Mouse (Mus musculus) kidney, embryonic 14.5 days (tissue): ENCODE measurements at regions not wholly inside any gene's neighbourhood (a gene's known extent, or its start where the extent isn't known, plus 50 kb on each side); places are given as distances from the start of the nearest gene placed in this dataset.
A peak's percentile ranks its signal among the peaks of the same experiment; 100 is the strongest.

Experiments
- ATAC-seq: fragments of 200-750 bp; cut with Nextera tagmentation; 2 replicates; pipeline ENCODE4 v1.8.0; 2017; ENCODE audit warnings: moderate number of reproducible peaks, mild to moderate bottlenecking, moderate TSS enrichment, moderate library complexity; ENCODE audit not compliant: low FRiP score, low TSS enrichment
- H3K27ac ChIP-seq: fragments of 300-500 bp; sonication (generic); 2 replicates; pipeline ENCODE4 v1.5.1; 2014; ENCODE audit warnings: low read depth, mild to moderate bottlenecking, low read length, moderate library complexity, mixed read lengths
- H3K27me3 ChIP-seq: fragments of 300-500 bp; sonication (generic); 2 replicates; pipeline ENCODE4 v1.6.1; 2014; ENCODE audit warnings: mild to moderate bottlenecking, low read length; ENCODE audit not compliant: control insufficient read depth, insufficient read depth
- H3K36me3 ChIP-seq: fragments of 300-500 bp; sonication (generic); 2 replicates; pipeline ENCODE4 v1.6.1; 2014; ENCODE audit warnings: low read length, mixed read lengths; ENCODE audit not compliant: control insufficient read depth, insufficient read depth
- H3K4me1 ChIP-seq: fragments of 300-500 bp; sonication (generic); 2 replicates; pipeline ENCODE4 v1.6.1; 2014; ENCODE audit warnings: low read length, mixed read lengths; ENCODE audit not compliant: control insufficient read depth, insufficient read depth
- H3K4me2 ChIP-seq: fragments of 300-500 bp; sonication (generic); replicated peaks from 2 replicates; pipeline ENCODE4 v1.6.1; 2014; ENCODE audit warnings: low read depth, mild to moderate bottlenecking, low read length
- H3K4me3 ChIP-seq: fragments of 300-500 bp; sonication (generic); 2 replicates; pipeline ENCODE4 v1.5.1; 2014; ENCODE audit warnings: mild to moderate bottlenecking, low read length
- H3K9ac ChIP-seq: fragments of 300-500 bp; sonication (generic); 2 replicates; pipeline ENCODE4 v1.6.1; 2014; ENCODE audit warnings: low read depth, mild to moderate bottlenecking, low read length, moderate library complexity
- H3K9me3 ChIP-seq: fragments of 300-500 bp; sonication (generic); 2 replicates; pipeline ENCODE4 v1.6.1; 2016; ENCODE audit warnings: low read length; ENCODE audit not compliant: control insufficient read depth
- WGBS: fragments of 180-500 bp; shearing (Covaris S2); extraction: QIAGEN DNeasy Blood & Tissue Kit; methylation state at CpG from one replicate; pipeline ENCODE4 v1.1.7; 2014; 5-methylcytosine and 5-hydroxymethylcytosine counted together

- Histone ChIP-seq H3K4me3 (no peak overlapping the region), H3K36me3 (no peaks in the 10 kb centered on the region), H3K9me3 (no peaks in the 10 kb centered on the region), H3K4me1 (no peaks in the 10 kb centered on the region), H3K27ac (no peak overlapping the region), H3K4me2 (no peak overlapping the region), H3K9ac (no peak overlapping the region), H3K27me3 (no peaks in the 10 kb centered on the region)
- ATAC-seq, result no peak
- 66% methylated on average over 10 of the region's 10 CpGs for WGBS
Observed at GRCm38 (mm10) chr11:112706091-112706490, 75.9 kb upstream of the Sox9 start.

DNA sequence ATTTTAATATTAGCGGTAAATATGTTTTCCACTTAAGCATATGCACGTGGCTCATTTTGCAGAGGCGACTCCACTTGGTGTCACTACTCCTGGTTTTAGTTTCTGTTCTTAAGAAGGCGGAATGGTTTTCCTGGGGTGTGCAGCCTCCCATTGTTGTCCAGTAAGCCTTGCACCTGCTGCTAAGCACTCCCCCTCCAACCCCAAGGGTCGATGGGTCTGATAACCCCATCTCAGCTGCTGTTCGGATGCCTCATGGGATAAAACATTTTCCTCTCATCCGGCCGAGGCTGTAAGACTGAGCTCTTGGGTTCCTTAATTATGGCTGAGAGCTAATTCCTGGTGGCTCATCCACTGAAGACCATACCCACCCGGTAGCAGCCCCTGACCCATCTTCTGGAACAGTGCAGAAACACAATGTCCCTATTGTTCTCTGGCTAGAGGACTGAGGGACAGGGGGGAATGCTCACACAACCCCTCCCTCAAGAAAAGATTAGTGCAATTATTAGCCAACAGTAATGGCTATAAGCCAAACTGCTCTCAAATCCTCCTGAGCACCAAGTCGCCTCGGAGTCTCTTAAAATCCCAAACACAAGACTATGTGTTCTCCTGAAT, 73.8 kb upstream of the Sox9 start:
- Histone ChIP-seq H3K4me2 (no peak overlapping the region), H3K27me3 (no peaks in the 10 kb centered on the region), H3K4me3 (no peak overlapping the region), H3K4me1 (no peaks in the 10 kb centered on the region), H3K36me3 (no peaks in the 10 kb centered on the region), H3K9ac (no peak overlapping the region), H3K27ac (no peak overlapping the region), H3K9me3 (no peaks in the 10 kb centered on the region)
- ATAC-seq, result no peak
- WGBS, result 70% methylated on average over 11 of the region's 11 CpGs

GRCm38 (mm10) chr11:112711656-112712055, 70.4 kb upstream of the Sox9 start:
- H3K9ac ChIP-seq, result no peak overlapping the region
- H3K27me3 ChIP-seq, result no peaks in the 10 kb centered on the region
- H3K4me2 ChIP-seq, result no peak overlapping the region
- 65% methylated on average over 5 of the region's 5 CpGs for WGBS
- peak; percentile 55; the same call in 1 of the 2 replicates for ATAC-seq
- no peak overlapping the region for H3K27ac ChIP-seq
- H3K36me3 ChIP-seq, result no peaks in the 10 kb centered on the region
- H3K9me3 ChIP-seq, result no peaks in the 10 kb centered on the region
- H3K4me1 ChIP-seq, result no peaks in the 10 kb centered on the region
- H3K4me3 ChIP-seq, result no peak overlapping the region

GRCm38 (mm10) chr11:112718547-112718946, 63.5 kb upstream of the Sox9 start:
- Histone ChIP-seq H3K27ac (no peak overlapping the region), H3K9ac (no peak overlapping the region), H3K36me3 (no peaks in the 10 kb centered on the region), H3K27me3 (no peaks in the 10 kb centered on the region), H3K4me2 (no peak overlapping the region), H3K4me3 (no peak overlapping the region), H3K9me3 (peaks cover 6% of the 10 kb centered on the region), H3K4me1 (no peaks in the 10 kb centered on the region)
- ATAC-seq, result no peak
- 86% methylated on average over 2 of the region's 2 CpGs for WGBS

GRCm38 (mm10) chr11:112720652-112721051, 61.4 kb upstream of the Sox9 start:
- H3K4me1 ChIP-seq, result no peaks in the 10 kb centered on the region
- no peak overlapping the region for H3K4me3 ChIP-seq
- no peak overlapping the region for H3K9ac ChIP-seq
- H3K36me3 ChIP-seq, result no peaks in the 10 kb centered on the region
- 45% methylated on average over 4 of the region's 4 CpGs for WGBS
- H3K4me2 ChIP-seq, result no peak overlapping the region
- ATAC-seq, result peak; percentile 62; the same call in 1 of the 2 replicates
- peaks cover 6% of the 10 kb centered on the region for H3K9me3 ChIP-seq
- H3K27me3 ChIP-seq, result no peaks in the 10 kb centered on the region
- H3K27ac ChIP-seq, result no peak overlapping the region

DNA sequence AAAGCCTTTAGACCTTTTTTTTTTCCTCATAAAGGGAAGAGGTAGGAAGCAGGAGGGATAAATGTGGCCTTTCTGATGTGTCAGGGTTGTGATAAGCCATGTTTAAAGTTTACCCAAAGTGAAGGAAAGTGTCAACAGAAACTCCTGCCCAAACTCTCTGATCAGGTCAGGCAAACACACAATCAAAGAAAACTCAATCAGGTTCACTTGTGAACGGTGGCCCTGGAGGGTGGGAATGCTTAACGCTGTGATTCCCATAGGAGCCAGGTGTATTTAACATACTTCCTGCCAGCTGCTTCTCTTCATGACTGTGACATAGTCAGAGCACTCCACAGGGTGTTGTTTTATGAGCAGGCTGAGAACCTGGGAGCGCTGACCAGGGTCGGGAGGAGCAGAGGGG, 59.1 kb upstream of the Sox9 start:
- no peak overlapping the region for H3K9ac ChIP-seq
- H3K36me3 ChIP-seq, result no peaks in the 10 kb centered on the region
- H3K4me1 ChIP-seq, result no peaks in the 10 kb centered on the region
- H3K27me3 ChIP-seq, result no peaks in the 10 kb centered on the region
- H3K27ac ChIP-seq, result no peak overlapping the region
- no peak overlapping the region for H3K4me3 ChIP-seq
- 18% methylated on average over 4 of the region's 4 CpGs for WGBS
- H3K9me3 ChIP-seq, result peaks cover 6% of the 10 kb centered on the region
- no peak overlapping the region for H3K4me2 ChIP-seq
- no peak for ATAC-seq

- Histone ChIP-seq H3K36me3 (no peaks in the 10 kb centered on the region), H3K9me3 (no peaks in the 10 kb centered on the region), H3K27ac (no peak overlapping the region), H3K27me3 (no peaks in the 10 kb centered on the region), H3K4me1 (no peaks in the 10 kb centered on the region), H3K4me3 (no peak overlapping the region), H3K4me2 (no peak overlapping the region), H3K9ac (no peak overlapping the region)
- WGBS, result 41% methylated on average over 15 of the region's 15 CpGs
- ATAC-seq, result no peak
Observed at GRCm38 (mm10) chr11:112728154-112728952, 53.7 kb upstream of the Sox9 start.
